Mouse (Mus musculus): ENCODE data around the gene Slc15a3. TPM values are rescaled to one million over a fixed set of nuclear protein-coding genes. Genes with fewer than 3 reads are reported as not detected.

Gene Slc15a3
- polyA plus RNA-seq, 1 experiment from 2014 or later, result 0.45 TPM

- Histone ChIP-seq H3K4me1 (no peaks in the 10 kb centered on the region), H3K27me3 (replicated peaks) (no peaks in the 10 kb centered on the region), H3K36me3 (no peaks in the 10 kb centered on the region), H3K9me3 (no peaks in the 10 kb centered on the region), H3K27ac (no peak overlapping the region), H3K4me3 (replicated peaks) (no peak overlapping the region), H3K4me2 (no peak overlapping the region), H3K9ac (no peak overlapping the region)
- WGBS, result 81% methylated on average over 12 of the region's 12 CpGs
- ATAC-seq (ENCODE audit: insufficient read depth, low FRiP score, low read depth), result no peak
Measured at GRCm38 (mm10) chr19:10808524-10809233, 30.8 kb upstream of the Slc15a3 start.

- Histone ChIP-seq H3K4me1 (no peaks in the 10 kb centered on the region), H3K9me3 (no peaks in the 10 kb centered on the region), H3K27ac (no peak overlapping the region), H3K27me3 (replicated peaks) (no peaks in the 10 kb centered on the region), H3K4me3 (replicated peaks) (no peak overlapping the region), H3K4me2 (no peak overlapping the region), H3K36me3 (no peaks in the 10 kb centered on the region), H3K9ac (no peak overlapping the region)
- 70% methylated on average over 11 of the region's 11 CpGs for WGBS
- ATAC-seq (ENCODE audit: insufficient read depth, low FRiP score, low read depth), result no peak
Measured at GRCm38 (mm10) chr19:10809428-10810175, 29.9 kb upstream of the Slc15a3 start.

GRCm38 (mm10) chr19:10810176-10810492 is 29.4 kb upstream of the Slc15a3 start:
- H3K27ac ChIP-seq, result no peak overlapping the region
- H3K9ac ChIP-seq, result no peak overlapping the region
- no peaks in the 10 kb centered on the region for H3K27me3 ChIP-seq (replicated peaks)
- no peaks in the 10 kb centered on the region for H3K4me1 ChIP-seq
- 51% methylated on average over 4 of the region's 4 CpGs for WGBS
- ATAC-seq (ENCODE audit: insufficient read depth, low FRiP score, low read depth), result no peak
- H3K4me2 ChIP-seq, result no peak overlapping the region
- no peak overlapping the region for H3K4me3 ChIP-seq (replicated peaks)
- H3K36me3 ChIP-seq, result no peaks in the 10 kb centered on the region
- no peaks in the 10 kb centered on the region for H3K9me3 ChIP-seq

- H3K9ac ChIP-seq, result no peak overlapping the region
- H3K4me2 ChIP-seq, result no peak overlapping the region
- 74% methylated on average over 6 of the region's 6 CpGs for WGBS
- no peak overlapping the region for H3K27ac ChIP-seq
- no peak overlapping the region for H3K4me3 ChIP-seq (replicated peaks)
- ATAC-seq (ENCODE audit: insufficient read depth, low FRiP score, low read depth), result no peak
- H3K36me3 ChIP-seq, result no peaks in the 10 kb centered on the region
- no peaks in the 10 kb centered on the region for H3K27me3 ChIP-seq (replicated peaks)
- no peaks in the 10 kb centered on the region for H3K9me3 ChIP-seq
- H3K4me1 ChIP-seq, result no peaks in the 10 kb centered on the region
Measured at GRCm38 (mm10) chr19:10811471-10811870, 28.1 kb upstream of the Slc15a3 start.

GRCm38 (mm10) chr19:10813039-10813438 is 26.5 kb upstream of the Slc15a3 start:
- no peaks in the 10 kb centered on the region for H3K36me3 ChIP-seq
- no peaks in the 10 kb centered on the region for H3K27me3 ChIP-seq (replicated peaks)
- no peak overlapping the region for H3K4me3 ChIP-seq (replicated peaks)
- WGBS, result 92% methylated on average over 5 of the region's 5 CpGs
- H3K4me2 ChIP-seq, result no peak overlapping the region
- no peaks in the 10 kb centered on the region for H3K9me3 ChIP-seq
- no peak overlapping the region for H3K27ac ChIP-seq
- H3K9ac ChIP-seq, result no peak overlapping the region
- no peak for ATAC-seq (ENCODE audit: insufficient read depth, low FRiP score, low read depth)
- no peaks in the 10 kb centered on the region for H3K4me1 ChIP-seq

- Histone ChIP-seq H3K4me1 (no peaks in the 10 kb centered on the region), H3K9me3 (no peaks in the 10 kb centered on the region), H3K27me3 (replicated peaks) (no peaks in the 10 kb centered on the region), H3K4me3 (replicated peaks) (no peak overlapping the region), H3K36me3 (no peaks in the 10 kb centered on the region), H3K27ac (no peak overlapping the region), H3K4me2 (no peak overlapping the region), H3K9ac (no peak overlapping the region)
- WGBS, result 58% methylated on average over 7 of the region's 7 CpGs
- no peak for ATAC-seq (ENCODE audit: insufficient read depth, low FRiP score, low read depth)
Measured at GRCm38 (mm10) chr19:10813905-10814304, 25.6 kb upstream of the Slc15a3 start.

GRCm38 (mm10) chr19:10815871-10816270 is 23.7 kb upstream of the Slc15a3 start:
- Histone ChIP-seq H3K27ac (no peak overlapping the region), H3K4me3 (replicated peaks) (no peak overlapping the region), H3K36me3 (no peaks in the 10 kb centered on the region), H3K9me3 (no peaks in the 10 kb centered on the region), H3K4me1 (no peaks in the 10 kb centered on the region), H3K27me3 (replicated peaks) (no peaks in the 10 kb centered on the region), H3K9ac (no peak overlapping the region), H3K4me2 (no peak overlapping the region)
- WGBS, result 84% methylated on average over 6 of the region's 6 CpGs
- ATAC-seq (ENCODE audit: insufficient read depth, low FRiP score, low read depth), result no peak

- no peak overlapping the region for H3K4me3 ChIP-seq (replicated peaks)
- H3K36me3 ChIP-seq, result no peaks in the 10 kb centered on the region
- no peaks in the 10 kb centered on the region for H3K4me1 ChIP-seq
- no peaks in the 10 kb centered on the region for H3K27me3 ChIP-seq (replicated peaks)
- no peak overlapping the region for H3K27ac ChIP-seq
- no peak for ATAC-seq (ENCODE audit: insufficient read depth, low FRiP score, low read depth)
- no peak overlapping the region for H3K4me2 ChIP-seq
- H3K9ac ChIP-seq, result no peak overlapping the region
- H3K9me3 ChIP-seq, result no peaks in the 10 kb centered on the region
- 48% methylated on average over 2 of the region's 2 CpGs for WGBS
Measured at GRCm38 (mm10) chr19:10816462-10816861, 23.1 kb upstream of the Slc15a3 start.

GRCm38 (mm10) chr19:10818217-10818946 is 21.1 kb upstream of the Slc15a3 start:
- peak overlapping the region; percentile 32 for H3K4me2 ChIP-seq
- H3K4me1 ChIP-seq, result no peaks in the 10 kb centered on the region
- 0 out of 2 replicates have a peak overlapping the region, but pooled peaks have one; percentile 8 for H3K4me3 ChIP-seq (replicated peaks)
- WGBS, result 22% methylated on average over 17 of the region's 17 CpGs
- H3K9me3 ChIP-seq, result no peaks in the 10 kb centered on the region
- ATAC-seq (ENCODE audit: insufficient read depth, low FRiP score, low read depth), result peak; percentile 78
- H3K27ac ChIP-seq, result peak overlapping the region; percentile 41
- no peaks in the 10 kb centered on the region for H3K36me3 ChIP-seq
- H3K27me3 ChIP-seq (replicated peaks), result no peaks in the 10 kb centered on the region
- no peak overlapping the region for H3K9ac ChIP-seq

GRCm38 (mm10) chr19:10821319-10821718 is 18.2 kb upstream of the Slc15a3 start:
- Histone ChIP-seq H3K4me2 (no peak overlapping the region), H3K4me3 (replicated peaks) (no peak overlapping the region), H3K27me3 (replicated peaks) (no peaks in the 10 kb centered on the region), H3K9me3 (no peaks in the 10 kb centered on the region), H3K4me1 (no peaks in the 10 kb centered on the region), H3K9ac (no peak overlapping the region), H3K27ac (no peak overlapping the region), H3K36me3 (no peaks in the 10 kb centered on the region)
- ATAC-seq (ENCODE audit: insufficient read depth, low FRiP score, low read depth), result no peak
- WGBS, result 62% methylated on average over 7 of the region's 7 CpGs

- no peak overlapping the region for H3K4me3 ChIP-seq (replicated peaks)
- H3K9ac ChIP-seq, result no peak overlapping the region
- H3K4me1 ChIP-seq, result no peaks in the 10 kb centered on the region
- no peak for ATAC-seq (ENCODE audit: insufficient read depth, low FRiP score, low read depth)
- H3K27ac ChIP-seq, result no peak overlapping the region
- H3K9me3 ChIP-seq, result no peaks in the 10 kb centered on the region
- H3K36me3 ChIP-seq, result no peaks in the 10 kb centered on the region
- H3K4me2 ChIP-seq, result no peak overlapping the region
- H3K27me3 ChIP-seq (replicated peaks), result no peaks in the 10 kb centered on the region
- 90% methylated on average over 4 of the region's 4 CpGs for WGBS
Measured at GRCm38 (mm10) chr19:10822534-10822933, 17.0 kb upstream of the Slc15a3 start.

GRCm38 (mm10) chr19:10824061-10824460 is 15.5 kb upstream of the Slc15a3 start:
- no peaks in the 10 kb centered on the region for H3K27me3 ChIP-seq (replicated peaks)
- H3K9ac ChIP-seq, result no peak overlapping the region
- H3K4me1 ChIP-seq, result no peaks in the 10 kb centered on the region
- no peaks in the 10 kb centered on the region for H3K9me3 ChIP-seq
- no peak overlapping the region for H3K4me3 ChIP-seq (replicated peaks)
- no peaks in the 10 kb centered on the region for H3K36me3 ChIP-seq
- H3K4me2 ChIP-seq, result no peak overlapping the region
- 69% methylated on average over 7 of the region's 7 CpGs for WGBS
- ATAC-seq (ENCODE audit: insufficient read depth, low FRiP score, low read depth), result no peak
- H3K27ac ChIP-seq, result no peak overlapping the region

All from stomach, embryonic 15.5 days (tissue).